Mouse (Mus musculus): ENCODE measurements around the gene Ttc24.
A peak's percentile ranks its signal among the peaks of the same experiment; 100 is the strongest.

Gene Ttc24

GRCm38 (mm10) chr3:88078204-88078603 lies at the start of gene Ttc24:
TSS of gene Ttc24 (minus strand) at chr3:88078304.
- DNase-seq = no peak

- DNase-seq = no peak
Measured at GRCm38 (mm10) chr3:88127636-88128035, 49.5 kb upstream of the Ttc24 start.

- DNase-seq = no peak
Measured at GRCm38 (mm10) chr3:88126181-88126580, 48.1 kb upstream of the Ttc24 start.

- no peak for DNase-seq
Measured at GRCm38 (mm10) chr3:88125195-88125594, 47.1 kb upstream of the Ttc24 start.

- no peak for DNase-seq
Measured at GRCm38 (mm10) chr3:88121164-88122131, 43.3 kb upstream of the Ttc24 start.

- no peak for DNase-seq
Measured at GRCm38 (mm10) chr3:88120117-88120651, 42.1 kb upstream of the Ttc24 start.

GRCm38 (mm10) chr3:88114396-88114795 lies 36.3 kb upstream of the Ttc24 start:
- DNase-seq = no peak

GRCm38 (mm10) chr3:88109126-88109525 lies 31.0 kb upstream of the Ttc24 start:
- no peak for DNase-seq

- no peak for DNase-seq
Measured at GRCm38 (mm10) chr3:88106126-88106525, 28.0 kb upstream of the Ttc24 start.

- DNase-seq = no peak
Measured at GRCm38 (mm10) chr3:88102611-88103010, 24.5 kb upstream of the Ttc24 start.

GRCm38 (mm10) chr3:88102196-88102595 lies 24.1 kb upstream of the Ttc24 start:
- no peak for DNase-seq

GRCm38 (mm10) chr3:88101736-88102135 lies 23.6 kb upstream of the Ttc24 start:
- DNase-seq = no peak

GRCm38 (mm10) chr3:88100251-88100650 lies 22.1 kb upstream of the Ttc24 start:
- no peak for DNase-seq

- peak; percentile 35 for DNase-seq
Measured at GRCm38 (mm10) chr3:88097666-88098065, 19.6 kb upstream of the Ttc24 start.

- DNase-seq = no peak
Measured at GRCm38 (mm10) chr3:88094126-88094525, 16.0 kb upstream of the Ttc24 start.

GRCm38 (mm10) chr3:88090616-88091015 lies 12.5 kb upstream of the Ttc24 start:
- no peak for DNase-seq

- DNase-seq = no peak
Measured at GRCm38 (mm10) chr3:88090106-88090505, 12.0 kb upstream of the Ttc24 start.

GRCm38 (mm10) chr3:88087688-88088087 lies 9.6 kb upstream of the Ttc24 start:
- DNase-seq = no peak

- DNase-seq = no peak
Measured at GRCm38 (mm10) chr3:88085459-88085858, 7.4 kb upstream of the Ttc24 start.

- DNase-seq = no peak
Measured at GRCm38 (mm10) chr3:88084001-88084400, 5.9 kb upstream of the Ttc24 start.

GRCm38 (mm10) chr3:88082663-88083062 lies 4.6 kb upstream of the Ttc24 start:
- no peak for DNase-seq

- DNase-seq = no peak
Measured at GRCm38 (mm10) chr3:88082224-88082618, 4.1 kb upstream of the Ttc24 start.

GRCm38 (mm10) chr3:88081345-88082223 lies 3.5 kb upstream of the Ttc24 start, which contains the start of gene Iqgap3:
TSS of gene Iqgap3 (plus strand) at chr3:88081971.
- peak; percentile 91 for DNase-seq
